Mouse (Mus musculus) brain, embryonic 14.5 days (tissue): ENCODE results near the gene Slco1c1.
A peak's percentile ranks its signal among the peaks of the same experiment; 100 is the strongest.

Source experiments
- CTCF ChIP-seq: fragments of 200-500 bp; IDR thresholded peaks from 2 replicates; pipeline ENCODE4 v1.5.1; 2012; ENCODE audit warnings: inconsistent platforms, mild to moderate bottlenecking, moderate library complexity, borderline replicate concordance; ENCODE audit not compliant: insufficient read depth, insufficient read length; ENCODE audit errors: extremely low read depth
- POLR2A ChIP-seq: fragments of 200-500 bp; IDR thresholded peaks from 2 replicates; pipeline ENCODE4 v1.6.1; 2012; ENCODE audit warnings: mild to moderate bottlenecking, inconsistent platforms, borderline replicate concordance; ENCODE audit not compliant: poor library complexity, insufficient read depth, insufficient read length, severe bottlenecking; ENCODE audit errors: extremely low read depth

DNA sequence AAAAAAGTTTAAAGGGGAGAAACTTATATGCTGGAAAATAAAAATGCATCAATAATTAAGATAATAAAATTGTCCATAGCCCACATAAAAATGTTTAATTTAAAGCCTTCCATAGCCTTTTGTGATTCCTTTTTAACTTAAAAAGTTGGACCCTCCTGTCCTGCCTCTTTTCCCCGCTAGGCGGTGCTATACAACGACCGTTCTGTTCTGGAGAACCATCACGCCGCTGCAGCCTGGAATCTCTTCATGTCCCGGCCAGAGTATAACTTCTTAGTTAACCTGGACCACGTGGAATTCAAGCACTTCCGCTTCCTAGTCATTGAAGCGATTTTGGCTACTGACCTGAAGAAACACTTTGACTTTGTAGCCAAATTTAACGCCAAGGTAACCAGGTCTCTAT, 35.5 kb upstream of the Slco1c1 start:
- TF ChIP-seq CTCF (peak; percentile 76), POLR2A (no peak)
